Mouse (Mus musculus): ENCODE measurements around the gene Tubb3.

- TF ChIP-seq MAZ (IDR thresholded peaks at IDR 0.05; ENCODE audit: low read depth, low read length) (no peak), RCOR1 (conservative IDR thresholded peaks at IDR 0.05; ENCODE audit: low read depth, low read length) (no peak), CTCF (conservative IDR thresholded peaks at IDR 0.05 in 1 of 2, IDR thresholded peaks at IDR 0.05 in 1 of 2; ENCODE audit: low read depth in 2 of 2, low read length in 2 of 2) (no peak), POLR2AphosphoS2 (IDR thresholded peaks at IDR 0.05; ENCODE audit: low read depth, low read length) (no peak), ELF1 (IDR thresholded peaks at IDR 0.05; ENCODE audit: low read depth, low read length) (no peak), CHD2 (IDR thresholded peaks at IDR 0.05; ENCODE audit: low read length) (no peak), ZKSCAN1 (IDR thresholded peaks at IDR 0.05; ENCODE audit: borderline replicate concordance, low read depth, low read length) (no peak), MAX (IDR thresholded peaks at IDR 0.05; ENCODE audit: low read length) (no peak)
Measured at GRCm38 (mm10) chr8:123401936-123402335, 9.3 kb upstream of the Tubb3 start.
